Mouse (Mus musculus) layer of hippocampus, postnatal 36 days (tissue): ENCODE measurements at regions not wholly inside any gene's neighbourhood (a gene's known extent, or its start where the extent isn't known, plus 50 kb on each side); places are given as distances from the start of the nearest gene placed in this dataset.

Experiments
- DNase-seq, 2 experiments: peaks; one replicate each; pipeline ENCODE4 v3.0.0; 2022

DNA sequence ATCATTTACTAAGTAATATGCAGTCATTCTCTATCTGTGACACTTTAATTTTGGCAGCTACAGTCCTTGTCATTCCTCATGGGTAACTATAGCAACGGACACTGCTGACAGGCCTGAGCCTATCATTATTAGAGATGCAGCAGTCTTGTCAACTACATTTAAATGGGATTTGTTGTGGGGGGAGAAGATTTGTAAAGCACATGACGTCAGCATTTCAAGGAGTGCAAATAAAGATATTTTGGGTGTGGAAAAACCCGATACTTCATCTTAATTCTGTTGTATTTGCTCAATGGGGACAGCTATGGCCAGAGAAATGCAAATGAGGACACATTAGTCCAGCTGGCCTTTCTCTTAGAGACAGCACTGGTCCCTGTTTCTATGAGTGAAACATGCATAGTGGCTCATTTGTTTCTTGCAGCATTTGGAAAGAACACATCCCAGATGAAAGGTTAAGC is 55.5 kb upstream of the Kcne4 start:
- DNase-seq = peak in 1 of 2 experiments; percentile 11
